Mouse (Mus musculus) midbrain, embryonic 16.5 days (tissue): ENCODE measurements around the gene Ces1f. TPM values are rescaled to one million over a fixed set of nuclear protein-coding genes. Genes with fewer than 3 reads are reported as not detected.

ENCODE experiments used
- ATAC-seq: fragments of 200-750 bp; cut with Nextera tagmentation; 2 replicates; pipeline ENCODE4 v1.8.0; 2017; ENCODE audit warnings: moderate TSS enrichment
- H3K27ac ChIP-seq: fragments of 300-500 bp; sonication (generic); 2 replicates; pipeline ENCODE4 v1.5.1; 2014; ENCODE audit warnings: mild to moderate bottlenecking, low read length, mixed read lengths
- H3K27me3 ChIP-seq: fragments of 300-500 bp; sonication (generic); 2 replicates; pipeline ENCODE4 v1.6.1; 2014; ENCODE audit warnings: low read depth, low read length, mixed read lengths; ENCODE audit not compliant: control insufficient read depth, insufficient read depth
- H3K36me3 ChIP-seq: fragments of 300-500 bp; sonication (generic); 2 replicates; pipeline ENCODE4 v1.6.1; 2014; ENCODE audit warnings: mild to moderate bottlenecking, low read length, moderate library complexity, mixed read lengths; ENCODE audit not compliant: control insufficient read depth, insufficient read depth
- H3K4me1 ChIP-seq: fragments of 300-500 bp; sonication (generic); 2 replicates; pipeline ENCODE4 v1.6.1; 2014; ENCODE audit warnings: mild to moderate bottlenecking, low read length, mixed read lengths; ENCODE audit not compliant: control insufficient read depth, insufficient read depth
- H3K4me2 ChIP-seq: fragments of 300-500 bp; sonication (generic); 2 replicates; pipeline ENCODE4 v1.6.1; 2014; ENCODE audit warnings: mild to moderate bottlenecking, low read length, mixed read lengths
- H3K4me3 ChIP-seq: fragments of 300-500 bp; sonication (generic); 2 replicates; pipeline ENCODE4 v1.5.1; 2014; ENCODE audit warnings: low read depth, mild to moderate bottlenecking, low read length, moderate library complexity, mixed read lengths
- H3K9ac ChIP-seq: fragments of 300-500 bp; sonication (generic); 2 replicates; pipeline ENCODE4 v1.6.1; 2014; ENCODE audit warnings: low read depth, low read length, mixed read lengths
- H3K9me3 ChIP-seq: fragments of 300-500 bp; sonication (generic); replicated peaks from 2 replicates; pipeline ENCODE4 v1.6.1; 2014; ENCODE audit warnings: mild to moderate bottlenecking, low read length, mixed read lengths; ENCODE audit not compliant: control insufficient read depth, poor library complexity, severe bottlenecking
- WGBS: fragments of 180-500 bp; shearing (Covaris S2); extraction: QIAGEN DNeasy Blood & Tissue Kit; methylation state at CpG from one replicate; pipeline ENCODE4 v1.1.7; 2014; 5-methylcytosine and 5-hydroxymethylcytosine counted together
- polyA plus RNA-seq: library from polyadenylated mRNA; unstranded; fragments of >200 nt; fragmentation: Nextera tagmentation; extraction: Ambion mirVana; gene quantifications from 2 replicates; pipeline ENCODE4 v1.2.1, GENCODE M21; 2015

Ces1f gene
- polyA plus RNA-seq = not detected in 2 replicates

GRCm38 (mm10) chr8:93279556-93279955, at the start of gene Ces1f:
Gene Ces1f, minus strand, starts transcription at chr8:93279747.
- Histone ChIP-seq H3K27ac (no peak within 1 kb of the TSS), H3K4me1 (no peaks in the 10 kb centered on the region), H3K27me3 (no peaks in the 10 kb centered on the region), H3K9ac (no peak within 1 kb of the TSS), H3K4me2 (no peak within 1 kb of the TSS), H3K4me3 (no peak within 1 kb of the TSS), H3K9me3 (no peaks in the 10 kb centered on the region), H3K36me3 (no peaks in the 10 kb centered on the region)
- no peak for ATAC-seq
- 100% methylated on average over 1 of the region's 1 CpGs for WGBS

GRCm38 (mm10) chr8:93325123-93325522, 45.6 kb upstream of the Ces1f start:
- H3K9me3 ChIP-seq = no peaks in the 10 kb centered on the region
- H3K4me3 ChIP-seq = no peak overlapping the region
- no peak overlapping the region for H3K4me2 ChIP-seq
- no peak for ATAC-seq
- no peak overlapping the region for H3K9ac ChIP-seq
- H3K27me3 ChIP-seq = no peaks in the 10 kb centered on the region
- 81% methylated on average over 2 of the region's 2 CpGs for WGBS
- H3K27ac ChIP-seq = no peak overlapping the region
- H3K4me1 ChIP-seq = no peaks in the 10 kb centered on the region
- H3K36me3 ChIP-seq = no peaks in the 10 kb centered on the region

DNA sequence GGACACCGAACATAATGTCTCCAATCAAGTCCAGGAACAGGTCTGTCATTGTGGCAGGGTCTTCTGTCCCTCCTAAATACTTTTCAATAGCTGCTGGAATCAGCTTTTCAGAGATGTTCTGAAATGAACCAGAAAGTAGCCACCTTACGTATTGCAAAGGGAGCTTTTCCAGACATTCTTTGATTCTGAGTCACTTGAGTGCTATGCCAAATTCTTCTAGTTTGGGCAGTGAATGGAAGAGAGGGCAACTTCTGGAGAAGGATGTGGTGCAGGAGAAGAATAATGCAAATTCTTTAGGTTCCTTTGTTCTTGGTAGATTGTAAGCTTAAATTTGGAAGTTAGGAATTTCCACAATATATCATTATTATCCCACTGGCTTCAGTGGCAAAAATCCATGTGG, 37.5 kb upstream of the Ces1f start:
- WGBS = 90% methylated on average over 2 of the region's 2 CpGs
- H3K27ac ChIP-seq = no peak overlapping the region
- no peak overlapping the region for H3K4me2 ChIP-seq
- H3K9me3 ChIP-seq = no peaks in the 10 kb centered on the region
- no peaks in the 10 kb centered on the region for H3K27me3 ChIP-seq
- no peak overlapping the region for H3K9ac ChIP-seq
- no peak for ATAC-seq
- no peaks in the 10 kb centered on the region for H3K4me1 ChIP-seq
- H3K36me3 ChIP-seq = no peaks in the 10 kb centered on the region
- H3K4me3 ChIP-seq = no peak overlapping the region

- Histone ChIP-seq H3K4me1 (no peaks in the 10 kb centered on the region), H3K4me3 (no peak overlapping the region), H3K4me2 (no peak overlapping the region), H3K9me3 (no peaks in the 10 kb centered on the region), H3K27ac (no peak overlapping the region), H3K36me3 (no peaks in the 10 kb centered on the region), H3K27me3 (no peaks in the 10 kb centered on the region), H3K9ac (no peak overlapping the region)
- no peak for ATAC-seq
- 68% methylated on average over 2 of the region's 2 CpGs for WGBS
Measured at GRCm38 (mm10) chr8:93315557-93315956, 36.0 kb upstream of the Ces1f start.

DNA sequence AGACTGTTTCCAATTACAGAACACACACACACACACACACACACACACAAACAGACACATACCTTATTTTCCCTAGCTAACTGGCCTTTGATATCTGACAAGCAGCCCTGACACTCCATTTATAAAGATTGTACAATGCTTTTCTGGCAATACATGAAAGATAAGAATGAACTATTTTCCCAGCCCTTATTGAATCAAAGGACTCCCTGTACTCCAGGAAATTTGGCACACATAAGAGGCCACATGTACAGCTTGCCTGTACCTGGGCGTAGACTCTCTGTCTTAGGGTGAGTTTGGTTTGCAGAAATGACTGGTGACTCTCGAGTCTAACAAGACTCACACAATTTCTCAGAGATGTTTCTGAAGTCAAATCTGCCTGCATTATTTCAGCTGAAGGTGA, 4.3 kb upstream of the Ces1f start:
- Histone ChIP-seq H3K9ac (no peak overlapping the region), H3K27ac (no peak overlapping the region), H3K4me1 (no peaks in the 10 kb centered on the region), H3K27me3 (no peaks in the 10 kb centered on the region), H3K36me3 (no peaks in the 10 kb centered on the region), H3K4me2 (no peak overlapping the region), H3K4me3 (no peak overlapping the region), H3K9me3 (no peaks in the 10 kb centered on the region)
- WGBS = 90% methylated on average over 2 of the region's 2 CpGs
- no peak for ATAC-seq

DNA sequence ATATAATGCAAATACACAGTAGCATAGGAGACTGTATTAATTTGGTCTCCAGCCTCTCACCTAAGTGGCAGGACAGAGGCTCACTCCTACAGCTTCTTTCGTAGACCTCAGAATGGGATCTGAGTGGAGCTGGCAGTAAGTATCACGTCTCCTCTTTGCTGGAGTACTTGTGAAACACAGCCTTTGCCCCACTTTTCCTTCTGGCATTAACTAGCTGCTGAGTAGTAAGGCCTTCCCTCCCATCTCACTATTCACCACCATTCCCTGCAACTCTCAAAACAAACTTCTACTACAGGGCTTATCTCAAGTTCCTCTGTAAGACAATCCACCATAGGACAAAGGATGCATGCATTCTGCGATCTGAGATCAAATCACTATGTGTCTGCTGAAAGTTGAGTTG, 2.8 kb upstream of the Ces1f start:
- no peak overlapping the region for H3K27ac ChIP-seq
- no peaks in the 10 kb centered on the region for H3K36me3 ChIP-seq
- no peak for ATAC-seq
- no peaks in the 10 kb centered on the region for H3K27me3 ChIP-seq
- 60% methylated on average over 3 of the region's 3 CpGs for WGBS
- H3K4me2 ChIP-seq = no peak overlapping the region
- H3K9ac ChIP-seq = no peak overlapping the region
- H3K4me1 ChIP-seq = no peaks in the 10 kb centered on the region
- no peaks in the 10 kb centered on the region for H3K9me3 ChIP-seq
- H3K4me3 ChIP-seq = no peak overlapping the region

GRCm38 (mm10) chr8:93278176-93278805, 1.3 kb downstream of the Ces1f start:
- Histone ChIP-seq H3K4me2 (no peak overlapping the region), H3K4me1 (no peaks in the 10 kb centered on the region), H3K9ac (no peak overlapping the region), H3K9me3 (no peaks in the 10 kb centered on the region), H3K4me3 (no peak overlapping the region), H3K27me3 (no peaks in the 10 kb centered on the region), H3K27ac (no peak overlapping the region), H3K36me3 (no peaks in the 10 kb centered on the region)
- WGBS = 75% methylated on average over 4 of the region's 4 CpGs
- ATAC-seq = no peak

DNA sequence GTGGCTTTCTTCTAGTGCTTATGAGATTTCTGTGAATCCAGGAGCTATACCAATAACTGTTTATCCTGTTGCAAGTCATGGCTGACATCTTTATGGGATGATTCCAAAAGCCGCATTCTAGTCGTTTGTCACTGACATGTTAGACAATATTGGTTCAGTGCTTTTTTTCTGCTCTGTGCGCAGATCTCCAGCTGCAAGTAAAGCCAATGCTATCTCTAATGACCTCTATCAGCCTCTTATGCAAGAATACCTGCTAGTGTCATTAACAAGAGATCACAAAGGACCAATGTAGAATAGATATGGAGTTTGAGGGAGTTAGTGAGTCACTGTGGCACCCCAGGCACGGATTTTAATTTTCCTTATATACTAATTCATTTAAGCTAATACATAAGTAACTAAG, 4.9 kb downstream of the Ces1f start:
- no peak overlapping the region for H3K4me2 ChIP-seq
- no peaks in the 10 kb centered on the region for H3K27me3 ChIP-seq
- no peaks in the 10 kb centered on the region for H3K4me1 ChIP-seq
- H3K9me3 ChIP-seq = no peaks in the 10 kb centered on the region
- H3K36me3 ChIP-seq = no peaks in the 10 kb centered on the region
- no peak overlapping the region for H3K4me3 ChIP-seq
- WGBS = 91% methylated on average over 4 of the region's 4 CpGs
- ATAC-seq = no peak
- no peak overlapping the region for H3K9ac ChIP-seq
- H3K27ac ChIP-seq = no peak overlapping the region

DNA sequence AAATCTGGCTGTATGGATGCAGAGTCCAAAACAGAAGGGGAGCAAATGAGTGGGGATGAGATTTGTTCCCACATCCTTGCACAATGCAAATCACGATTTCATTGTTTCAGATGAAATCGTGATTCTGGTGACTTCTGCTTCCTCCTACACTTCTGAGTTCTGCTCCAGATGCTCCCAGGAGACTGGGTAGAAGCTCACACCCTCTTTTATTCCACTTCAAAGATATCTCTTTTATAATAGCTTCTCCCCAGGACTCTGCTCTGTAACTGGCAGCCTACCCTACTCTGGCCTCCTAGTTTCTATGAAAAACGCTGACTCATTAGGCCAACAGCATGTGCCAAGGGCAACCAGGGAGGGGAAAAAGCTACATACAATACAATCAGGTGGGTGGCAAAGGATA, 6.2 kb downstream of the Ces1f start:
- Histone ChIP-seq H3K4me3 (no peak overlapping the region), H3K9ac (no peak overlapping the region), H3K27ac (no peak overlapping the region), H3K4me1 (no peaks in the 10 kb centered on the region), H3K27me3 (no peaks in the 10 kb centered on the region), H3K9me3 (no peaks in the 10 kb centered on the region), H3K4me2 (no peak overlapping the region), H3K36me3 (no peaks in the 10 kb centered on the region)
- WGBS = 72% methylated on average over 3 of the region's 3 CpGs
- no peak for ATAC-seq
